Mouse (Mus musculus) ES-E14 (cell line): ENCODE data around the gene Cars.

Source experiments
- HCFC1 ChIP-seq: IDR thresholded peaks from 2 replicates; pipeline ENCODE4 v1.6.1; 2012; ENCODE audit warnings: low read length, inconsistent platforms, borderline replicate concordance; ENCODE audit not compliant: insufficient read depth
- MAFK ChIP-seq: IDR thresholded peaks from 2 replicates; pipeline ENCODE4 v1.6.1; 2014; ENCODE audit warnings: mild to moderate bottlenecking, low read depth, low read length, inconsistent platforms; ENCODE audit not compliant: insufficient read depth
- ZC3H11A ChIP-seq: IDR thresholded peaks from 2 replicates; pipeline ENCODE4 v1.6.1; 2012; ENCODE audit warnings: low read depth, mild to moderate bottlenecking, inconsistent platforms, low read length, borderline replicate concordance

DNA sequence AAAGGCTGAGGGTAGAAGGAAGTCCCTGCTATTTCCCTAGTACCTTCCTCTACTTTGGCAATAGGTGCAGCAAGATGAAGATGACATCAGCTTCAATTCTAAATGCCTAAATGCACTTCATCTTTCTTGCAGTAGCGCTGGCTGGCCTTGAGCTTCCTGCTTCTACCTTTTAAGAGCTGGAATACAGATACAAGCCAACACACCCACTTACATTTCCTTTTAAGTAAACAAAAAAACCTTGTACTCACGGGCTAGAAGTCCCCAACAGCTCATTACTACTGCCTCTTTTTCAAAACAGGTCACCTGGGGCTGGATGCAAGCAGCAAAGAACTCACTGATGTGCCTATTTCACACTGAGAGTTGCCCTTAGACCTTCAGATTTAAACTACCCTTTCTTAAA, 53.3 kb downstream of the Cars start:
- TF ChIP-seq MAFK, result no peak
- no peak for TF ChIP-seq ZC3H11A
- no peak for TF ChIP-seq HCFC1
